Mouse (Mus musculus): ENCODE measurements at regions not wholly inside any gene's neighbourhood (a gene's known extent, or its start where the extent isn't known, plus 50 kb on each side); places are given as distances from the start of the nearest gene placed in this dataset.
"Not testable (repeated sequence)": the region's sequence is repeated elsewhere in the genome, so short reads cannot be mapped to it uniquely, and the experiment has no call there.

DNA sequence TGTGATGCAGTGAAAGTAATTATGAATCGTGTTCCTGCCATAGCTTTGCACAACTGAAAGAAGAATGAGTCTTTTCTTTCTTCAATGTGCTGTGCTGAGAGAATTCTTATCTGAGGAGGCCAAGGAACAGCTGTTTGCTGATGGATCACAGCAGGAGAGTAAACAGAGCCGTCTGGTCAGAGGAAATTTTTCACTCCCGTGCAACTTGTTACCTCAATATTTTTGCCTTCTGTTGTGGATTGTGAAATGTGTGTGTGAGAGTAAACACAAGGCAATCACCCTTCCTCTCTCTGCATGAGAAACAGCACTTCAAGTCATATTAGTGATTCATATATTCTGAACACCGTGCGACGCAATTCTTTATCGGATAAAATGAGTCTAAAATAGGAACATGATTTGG lies 171.9 kb downstream of the Epm2a start:
- no peak for DNase-seq (ENCODE audit: extremely low spot score, low spot score)

DNA sequence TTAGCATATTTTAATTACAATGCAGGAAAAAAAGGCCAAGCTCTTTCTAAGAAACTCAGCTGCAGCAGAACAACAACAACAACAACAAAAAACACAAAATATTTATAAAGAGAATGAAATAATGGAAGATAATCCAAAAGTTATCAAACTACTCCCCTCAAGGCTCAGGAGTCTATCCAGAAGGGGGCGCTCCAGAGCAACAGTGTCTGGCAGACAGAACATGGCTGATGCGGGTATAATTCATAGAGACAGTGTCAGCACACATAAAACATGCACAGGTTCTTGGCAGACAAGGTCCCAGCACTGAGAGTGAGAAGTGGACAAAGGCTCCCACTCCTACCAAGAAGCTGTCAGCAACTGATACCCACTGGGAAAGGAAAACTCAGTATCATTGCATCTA lies 173.9 kb downstream of the Epm2a start:
- DNase-seq (ENCODE audit: extremely low spot score, low spot score): no peak

- DNase-seq (ENCODE audit: extremely low spot score, low spot score): no peak
Measured at GRCm38 (mm10) chr10:11531343-11531742, 188.1 kb downstream of the Epm2a start.

DNA sequence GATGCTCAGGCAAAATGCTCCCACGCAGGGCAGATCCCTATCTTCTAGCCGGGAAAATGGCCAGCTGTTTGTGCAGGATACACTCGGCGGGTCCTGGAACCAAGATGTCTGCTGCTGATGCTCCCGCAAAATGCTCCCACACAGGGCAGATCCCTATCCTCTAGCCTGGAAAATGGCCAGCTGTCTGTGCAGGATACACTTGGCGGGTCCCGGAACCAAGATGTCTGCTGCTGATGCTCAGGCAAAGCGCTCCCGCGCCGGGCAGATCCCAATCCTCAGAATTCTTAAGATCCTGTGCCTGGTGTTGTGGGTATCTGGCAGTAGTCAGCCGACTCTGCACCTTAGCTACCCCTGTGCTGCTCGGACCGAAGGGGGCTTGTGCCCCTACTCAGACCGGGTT lies 212.2 kb downstream of the Epm2a start:
- DNase-seq (ENCODE audit: extremely low spot score, low spot score): not testable (repeated sequence)

DNA sequence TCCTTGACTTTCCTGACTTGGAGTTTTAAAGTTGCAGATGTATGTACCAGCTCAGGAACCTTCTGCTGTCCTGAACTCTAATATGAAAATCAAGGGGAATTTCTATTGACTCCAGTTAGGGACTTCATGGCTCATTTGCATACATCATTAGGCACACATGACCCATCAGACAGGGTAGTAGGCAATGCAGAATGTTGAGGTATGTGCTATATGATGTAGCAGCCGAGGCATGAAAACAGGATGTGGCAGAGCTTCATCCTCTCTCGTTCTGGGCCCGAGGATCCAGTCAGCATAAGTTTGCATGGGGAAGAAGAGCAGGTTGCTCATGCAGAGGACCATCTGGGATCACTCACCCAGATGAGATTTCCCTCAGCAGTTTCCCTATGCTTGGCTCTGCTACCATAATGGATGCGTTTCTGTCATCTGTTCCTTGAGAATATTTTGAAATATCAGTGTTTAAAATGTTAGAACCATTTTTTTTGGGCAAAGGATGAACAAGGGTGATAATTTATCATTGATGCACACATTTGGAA lies 227.4 kb downstream of the Epm2a start:
- no peak for DNase-seq (ENCODE audit: extremely low spot score, low spot score)

DNA sequence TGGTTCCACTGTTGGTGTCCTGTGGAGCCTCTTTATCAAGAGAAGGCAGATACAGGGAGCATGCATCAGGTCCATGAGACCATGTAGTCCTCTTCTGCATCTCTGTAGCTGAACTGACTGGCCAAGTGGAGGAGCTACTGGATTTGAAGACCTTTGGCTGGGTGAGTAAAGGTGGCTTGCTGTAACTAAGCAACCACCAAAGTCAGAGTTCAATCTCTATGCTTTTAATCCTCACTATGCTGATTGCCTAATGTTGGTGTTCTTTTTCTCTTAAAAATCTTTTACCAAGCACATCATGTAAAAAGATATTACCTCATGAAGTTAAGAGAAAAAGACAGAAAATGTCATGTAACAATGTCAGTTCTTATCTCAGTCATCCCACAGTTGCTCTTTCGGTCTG lies 265.2 kb downstream of the Epm2a start:
- DNase-seq (ENCODE audit: extremely low spot score, low spot score): no peak

DNA sequence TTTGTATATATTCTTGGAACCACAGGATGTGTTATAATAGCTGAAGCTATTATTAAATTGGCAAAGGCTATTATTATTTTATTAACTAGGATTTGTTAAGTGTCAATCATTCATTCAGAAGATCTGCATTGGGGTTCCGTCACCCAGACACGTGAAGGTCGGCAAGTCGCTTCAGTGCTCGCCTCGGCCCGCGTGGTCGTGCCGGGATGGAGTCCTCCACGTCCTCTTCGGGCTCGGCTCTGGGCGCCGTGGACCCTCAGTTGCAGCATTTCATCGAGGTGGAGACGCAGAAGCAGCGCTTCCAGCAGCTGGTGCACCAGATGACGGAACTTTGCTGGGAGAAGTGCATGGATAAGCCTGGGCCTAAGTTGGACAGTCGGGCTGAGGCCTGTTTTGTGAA lies 265.9 kb downstream of the Epm2a start:
- DNase-seq (ENCODE audit: extremely low spot score, low spot score): not testable (repeated sequence)

- no peak for DNase-seq (ENCODE audit: extremely low spot score, low spot score)
Measured at GRCm38 (mm10) chr10:11648151-11648550, 304.9 kb downstream of the Epm2a start.

- no peak for DNase-seq (ENCODE audit: extremely low spot score, low spot score)
Measured at GRCm38 (mm10) chr10:11660056-11660770, 317.0 kb downstream of the Epm2a start.

- DNase-seq (ENCODE audit: extremely low spot score, low spot score): no peak
Measured at GRCm38 (mm10) chr10:11661660-11662250, 318.6 kb downstream of the Epm2a start.

- no peak for DNase-seq (ENCODE audit: extremely low spot score, low spot score)
Measured at GRCm38 (mm10) chr10:11709742-11710141, 366.5 kb downstream of the Epm2a start.

DNA sequence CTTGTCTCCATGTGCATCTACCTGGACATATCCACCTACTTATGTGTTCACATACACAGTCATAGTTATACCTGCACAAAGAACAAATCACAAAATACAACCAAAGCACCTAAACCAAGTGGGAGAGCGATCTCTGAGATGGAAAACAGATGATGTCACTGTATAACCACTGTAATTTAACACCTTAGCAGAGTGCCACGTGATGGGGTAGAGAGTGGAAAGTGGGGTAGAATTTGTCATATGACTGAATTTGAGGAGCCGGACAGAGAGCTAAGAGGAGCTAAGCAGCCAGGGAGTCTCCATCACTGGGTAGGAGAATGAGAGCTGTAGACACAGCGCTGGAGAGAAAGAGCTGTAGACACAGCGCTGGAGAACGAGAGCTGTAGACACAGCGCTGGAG lies 381.6 kb downstream of the Epm2a start:
- no peak for DNase-seq (ENCODE audit: extremely low spot score, low spot score)

DNA sequence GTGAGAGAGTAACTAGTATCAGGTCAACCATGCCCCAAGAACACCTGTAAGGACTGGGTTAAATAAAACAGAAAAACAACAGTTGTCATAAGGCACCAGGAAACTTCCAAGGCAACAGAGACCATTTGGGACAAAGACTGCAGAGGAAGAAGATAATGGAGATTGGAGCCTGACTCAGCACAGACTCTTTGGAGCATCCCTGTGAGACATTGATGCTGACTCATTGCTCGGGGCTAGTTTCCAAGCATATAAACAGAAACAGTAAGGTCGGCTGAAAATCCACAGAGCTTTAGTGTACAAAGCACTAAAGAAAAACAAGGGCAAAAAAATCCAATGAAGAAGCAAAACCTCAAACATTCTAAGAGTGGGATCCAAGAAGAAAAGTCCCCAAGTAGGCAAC lies 386.3 kb downstream of the Epm2a start:
- no peak for DNase-seq (ENCODE audit: extremely low spot score, low spot score)

DNA sequence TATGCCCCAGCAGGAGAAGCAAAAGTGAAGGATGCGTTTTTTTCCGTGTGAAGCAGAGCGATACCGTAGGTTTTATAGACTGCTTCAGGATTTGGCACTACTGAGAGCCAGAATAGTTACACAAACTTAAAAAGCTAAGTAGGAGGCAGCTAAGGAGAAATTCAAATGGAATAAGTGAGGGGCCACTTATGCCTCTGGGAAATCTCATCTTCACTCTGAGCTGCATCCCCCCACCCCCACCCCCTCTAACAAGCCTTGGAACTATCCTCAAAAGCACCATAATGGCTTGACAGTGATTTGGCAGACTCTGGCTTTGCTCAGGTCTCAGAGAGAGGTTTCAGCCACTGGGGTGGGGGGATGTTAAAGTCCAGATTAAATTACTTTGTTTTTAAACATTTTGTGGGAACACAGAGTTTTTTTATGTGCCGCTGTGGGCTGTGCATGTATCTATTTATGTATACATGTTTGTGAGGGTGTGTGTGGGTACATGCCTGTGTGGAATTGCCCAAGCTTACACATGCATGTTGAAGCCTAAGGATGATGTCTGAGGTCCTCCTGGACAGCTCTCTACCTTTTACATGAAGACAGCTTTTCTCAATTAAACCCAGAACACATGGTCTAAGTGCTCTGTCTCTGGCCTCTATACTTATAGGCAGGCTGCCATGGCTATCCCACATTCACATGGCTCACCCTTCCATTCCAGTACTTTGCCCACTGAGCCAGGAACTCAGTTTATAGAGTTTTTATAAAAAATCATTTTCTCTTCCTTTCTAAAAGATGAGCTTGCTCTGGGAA lies 396.6 kb downstream of the Epm2a start:
- DNase-seq (ENCODE audit: extremely low spot score, low spot score): no peak

- no peak for DNase-seq (ENCODE audit: extremely low spot score, low spot score)
Measured at GRCm38 (mm10) chr10:11745587-11745986, 402.4 kb downstream of the Epm2a start.

GRCm38 (mm10) chr10:11746959-11747358 lies 403.8 kb downstream of the Epm2a start:
- DNase-seq (ENCODE audit: extremely low spot score, low spot score): no peak

DNA sequence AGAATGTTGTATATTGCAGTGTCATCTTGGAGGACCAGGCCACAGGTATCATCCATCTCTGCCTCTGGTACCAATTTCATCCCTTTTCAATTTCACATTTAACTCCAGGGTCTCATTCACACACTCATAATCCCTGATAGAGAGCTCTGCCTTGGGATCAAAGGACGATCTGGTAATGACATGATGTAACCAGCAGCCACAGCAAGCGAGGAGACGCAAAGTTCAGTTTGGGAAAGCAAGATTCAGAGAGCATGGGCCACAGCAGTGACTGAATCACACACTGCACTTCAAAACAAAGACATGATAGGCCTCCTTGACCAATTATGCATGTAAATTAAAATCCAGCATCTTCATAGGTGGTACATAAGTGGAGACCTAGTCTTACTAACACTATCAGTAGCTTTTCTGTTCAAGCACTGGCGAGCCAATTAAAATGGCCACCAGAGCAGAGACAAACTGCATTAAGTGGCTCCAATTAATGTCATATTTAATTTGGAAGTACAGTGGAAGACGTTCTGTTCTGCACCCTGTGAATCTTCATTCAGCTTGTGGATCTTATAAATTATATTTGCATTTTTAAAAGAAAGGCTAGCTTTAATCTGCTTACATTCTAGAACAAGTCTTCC lies 412.0 kb downstream of the Epm2a start:
- no peak for DNase-seq (ENCODE audit: extremely low spot score, low spot score)

GRCm38 (mm10) chr10:11777894-11778293 lies 434.7 kb downstream of the Epm2a start:
- DNase-seq (ENCODE audit: extremely low spot score, low spot score): no peak

DNA sequence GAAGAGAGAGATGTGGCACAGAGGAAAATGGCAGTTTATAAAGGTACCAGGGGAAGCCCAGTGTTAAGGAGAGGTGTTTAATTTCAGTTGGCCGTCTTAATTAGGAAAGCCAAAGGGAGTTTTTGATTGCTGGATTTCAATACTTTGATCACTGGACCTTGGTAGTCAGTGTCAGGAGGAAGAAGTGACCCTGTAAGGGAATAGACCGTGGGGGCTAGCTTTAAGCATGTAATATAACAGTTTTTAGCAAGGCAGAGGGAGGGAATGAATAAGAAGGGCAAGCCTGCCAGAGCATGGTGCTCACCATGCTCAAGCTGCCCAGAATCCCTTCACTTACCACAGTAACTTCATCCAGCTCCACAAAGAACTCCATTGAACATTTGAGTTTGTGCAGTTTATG lies 437.1 kb downstream of the Epm2a start:
- DNase-seq (ENCODE audit: extremely low spot score, low spot score): no peak

DNA sequence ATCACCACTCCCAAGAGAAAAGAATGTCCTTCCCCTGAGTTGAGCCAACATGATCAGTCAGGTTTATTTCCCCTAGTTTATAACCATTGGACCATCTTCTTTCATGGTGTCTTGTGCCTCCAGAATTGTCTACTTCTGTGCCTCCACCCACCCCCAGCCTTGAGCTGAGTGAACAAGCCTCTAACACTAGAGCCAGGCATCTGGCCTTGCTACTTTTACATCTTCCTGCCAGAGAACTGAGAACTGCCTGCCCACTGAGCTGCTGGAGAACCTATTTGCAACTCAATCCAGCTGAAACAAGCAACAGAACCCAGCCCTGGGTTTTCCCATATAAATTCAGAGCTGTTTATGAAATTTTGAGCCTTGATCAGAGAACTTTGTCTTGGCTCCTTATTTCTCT lies 444.0 kb downstream of the Epm2a start:
- no peak for DNase-seq (ENCODE audit: extremely low spot score, low spot score)

DNA sequence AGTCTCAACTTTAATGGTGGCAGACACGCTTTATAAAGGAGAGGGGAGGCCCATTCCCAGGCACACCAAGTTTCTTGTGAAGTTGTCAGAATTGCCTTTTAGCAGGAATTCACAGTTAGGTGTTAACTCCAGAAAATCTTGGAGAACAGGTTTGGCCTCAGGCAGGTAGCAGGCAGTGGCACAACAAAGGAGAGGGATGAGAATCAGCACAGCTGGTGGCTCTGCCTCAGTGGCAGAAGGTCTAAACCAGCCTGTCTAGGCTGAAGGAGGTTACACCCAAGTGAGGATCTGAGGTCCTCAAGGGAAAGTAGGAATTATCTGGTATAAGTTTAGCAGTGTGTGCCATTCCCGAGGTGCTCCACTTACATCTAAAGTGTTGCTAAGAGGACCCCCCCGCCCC lies 456.3 kb downstream of the Epm2a start:
- DNase-seq (ENCODE audit: extremely low spot score, low spot score): no peak

All from neural tube, embryonic 10.5 days (tissue).